Mouse (Mus musculus) small intestine, adult 2 months (tissue): ENCODE measurements around the gene Olfr800. TPM values are rescaled to one million over a fixed set of nuclear protein-coding genes. Genes with fewer than 3 reads are reported as not detected.

Source experiments
- H3K27ac ChIP-seq: fragments of 200-500 bp; 2 replicates; pipeline ENCODE4 v1.5.1; 2012; ENCODE audit warnings: low read depth, low read length, control low read depth, inconsistent platforms; ENCODE audit not compliant: insufficient read depth
- H3K27me3 ChIP-seq: fragments of 200-500 bp; 2 replicates; pipeline ENCODE4 v1.6.1; 2012; ENCODE audit warnings: mild to moderate bottlenecking, moderate library complexity, low read length, inconsistent platforms; ENCODE audit not compliant: control insufficient read depth, insufficient read depth
- H3K36me3 ChIP-seq: fragments of 200-500 bp; 2 replicates; pipeline ENCODE4 v1.6.1; 2012; ENCODE audit warnings: mild to moderate bottlenecking, low read length, control low read depth, inconsistent platforms; ENCODE audit not compliant: control insufficient read depth, insufficient read depth
- H3K4me1 ChIP-seq: fragments of 200-500 bp; 2 replicates; pipeline ENCODE4 v1.6.1; 2012; ENCODE audit warnings: low read length, inconsistent platforms, mixed read lengths; ENCODE audit not compliant: control insufficient read depth, insufficient read depth, insufficient read length
- H3K4me3 ChIP-seq: fragments of 200-500 bp; 2 replicates; pipeline ENCODE4 v1.5.1; 2012; ENCODE audit warnings: low read depth, mild to moderate bottlenecking, control low read depth, inconsistent platforms, low read length, moderate library complexity
- CTCF ChIP-seq: fragments of 200-500 bp; IDR thresholded peaks from 2 replicates; pipeline ENCODE4 v1.5.1; 2012; ENCODE audit warnings: low read depth, mild to moderate bottlenecking, control low read depth, inconsistent platforms, low read length, moderate library complexity, mixed read lengths; ENCODE audit not compliant: insufficient replicate concordance, insufficient read length; ENCODE audit errors: extremely low read depth
- POLR2A ChIP-seq: fragments of 200-500 bp; IDR thresholded peaks from 2 replicates; pipeline ENCODE4 v1.6.1; 2012; ENCODE audit warnings: low read depth, mild to moderate bottlenecking, control low read depth, inconsistent platforms, low read length, moderate library complexity
- WGBS: fragments of 180-500 bp; shearing (Covaris S2); methylation state at CpG from one replicate; pipeline ENCODE4 v1.1.7; 2018; 5-methylcytosine and 5-hydroxymethylcytosine counted together
- polyA plus RNA-seq: library from polyadenylated mRNA; depleted of rRNA; stranded (reverse); fragments of >200 nt; gene quantifications from 2 replicates; pipeline ENCODE4 v1.2.3, GENCODE M21; 2012; rRNA removed

The Olfr800 gene
- polyA plus RNA-seq, 1 experiment: not detected

- Histone ChIP-seq H3K4me3 (no peak within 1 kb of the TSS), H3K36me3 (no peaks in the 10 kb centered on the region), H3K27ac (no peak within 1 kb of the TSS), H3K4me1 (no peaks in the 10 kb centered on the region), H3K27me3 (no peaks in the 10 kb centered on the region)
- 32% methylated on average over 1 of the region's 1 CpGs for WGBS
- TF ChIP-seq POLR2A: no peak
- no peak for TF ChIP-seq CTCF
Observed at GRCm38 (mm10) chr10:129688069-129688468, 30.6 kb downstream of the Olfr800 start, which contains the start of gene Olfr802. Gene Olfr802 (minus strand): TSS chr10:129688169.

- H3K4me1 ChIP-seq: no peaks in the 10 kb centered on the region
- TF ChIP-seq POLR2A (no peak), CTCF (no peak)
- WGBS: 67% methylated on average over 2 of the region's 2 CpGs
- H3K4me3 ChIP-seq: no peak within 1 kb of the TSS
- H3K27ac ChIP-seq: no peak within 1 kb of the TSS
- H3K27me3 ChIP-seq: no peaks in the 10 kb centered on the region
- H3K36me3 ChIP-seq: no peaks in the 10 kb centered on the region
Observed at GRCm38 (mm10) chr10:129694186-129694585, 36.7 kb downstream of the Olfr800 start, which contains the start of gene Olfr803. Gene Olfr803 (minus strand): TSS chr10:129694286.

- H3K27me3 ChIP-seq: no peaks in the 10 kb centered on the region
- no peaks in the 10 kb centered on the region for H3K4me1 ChIP-seq
- TF ChIP-seq CTCF (no peak), POLR2A (no peak)
- H3K27ac ChIP-seq: no peak within 1 kb of the TSS
- no peaks in the 10 kb centered on the region for H3K36me3 ChIP-seq
- H3K4me3 ChIP-seq: no peak within 1 kb of the TSS
Observed at GRCm38 (mm10) chr10:129702910-129703309, 45.4 kb downstream of the Olfr800 start, which contains the start of gene Olfr804. Gene Olfr804 (plus strand): TSS chr10:129703210.

Other genes with a start within 250 kb of the Olfr800 start
- gene Olfr786, start 230.4 kb upstream of the Olfr800 start, polyA plus RNA-seq: not detected in 2 replicates
- gene Olfr787, start 195.8 kb upstream of the Olfr800 start, polyA plus RNA-seq: not detected in 2 replicates
- not detected in 2 replicates for gene Olfr788, start 186.7 kb upstream of the Olfr800 start, polyA plus RNA-seq
- not detected in 2 replicates for gene Olfr789, start 172.9 kb upstream of the Olfr800 start, polyA plus RNA-seq
- gene Olfr790, start 159.2 kb upstream of the Olfr800 start, polyA plus RNA-seq: not detected in 2 replicates
- not detected in 2 replicates for gene Olfr791, start 135.9 kb upstream of the Olfr800 start, polyA plus RNA-seq
- not detected in 2 replicates for gene Olfr792, start 118.5 kb upstream of the Olfr800 start, polyA plus RNA-seq
- gene Olfr794, start 90.0 kb upstream of the Olfr800 start, polyA plus RNA-seq: not detected in 2 replicates
- not detected in 2 replicates for gene Olfr796, start 45.1 kb upstream of the Olfr800 start, polyA plus RNA-seq
- gene Olfr798, start 29.8 kb upstream of the Olfr800 start, polyA plus RNA-seq: not detected in 2 replicates
- not detected in 2 replicates for gene Olfr799, start 20.2 kb upstream of the Olfr800 start, polyA plus RNA-seq
- not detected in 2 replicates for gene Olfr801, start 16.2 kb downstream of the Olfr800 start, polyA plus RNA-seq
- not detected in 2 replicates for gene Olfr802, start 30.5 kb downstream of the Olfr800 start, polyA plus RNA-seq
- not detected in 2 replicates for gene Olfr803, start 36.6 kb downstream of the Olfr800 start, polyA plus RNA-seq
- gene Olfr804, start 45.5 kb downstream of the Olfr800 start, polyA plus RNA-seq: not detected in 2 replicates
- not detected in 2 replicates for gene Olfr805, start 71.7 kb downstream of the Olfr800 start, polyA plus RNA-seq
- not detected in 2 replicates for gene Olfr806, start 84.2 kb downstream of the Olfr800 start, polyA plus RNA-seq
- gene Olfr807, start 100.1 kb downstream of the Olfr800 start, polyA plus RNA-seq: not detected in 2 replicates
- gene Olfr808, start 107.8 kb downstream of the Olfr800 start, polyA plus RNA-seq: not detected in 2 replicates
- gene Olfr809, start 116.9 kb downstream of the Olfr800 start, polyA plus RNA-seq: not detected in 2 replicates
- not detected in 2 replicates for gene Olfr810, start 137.2 kb downstream of the Olfr800 start, polyA plus RNA-seq
- not detected in 2 replicates for gene Olfr811, start 146.7 kb downstream of the Olfr800 start, polyA plus RNA-seq
- not detected in 2 replicates for gene Olfr812, start 188.4 kb downstream of the Olfr800 start, polyA plus RNA-seq
- not detected in 2 replicates for gene Olfr813, start 197.7 kb downstream of the Olfr800 start, polyA plus RNA-seq
- not detected in 2 replicates for gene Olfr814, start 222.2 kb downstream of the Olfr800 start, polyA plus RNA-seq
- gene Olfr815, start 248.2 kb downstream of the Olfr800 start, polyA plus RNA-seq: not detected in 2 replicates